Mouse (Mus musculus): ENCODE measurements at regions not wholly inside any gene's neighbourhood (a gene's known extent, or its start where the extent isn't known, plus 50 kb on each side); places are given as distances from the start of the nearest gene placed in this dataset.

DNA sequence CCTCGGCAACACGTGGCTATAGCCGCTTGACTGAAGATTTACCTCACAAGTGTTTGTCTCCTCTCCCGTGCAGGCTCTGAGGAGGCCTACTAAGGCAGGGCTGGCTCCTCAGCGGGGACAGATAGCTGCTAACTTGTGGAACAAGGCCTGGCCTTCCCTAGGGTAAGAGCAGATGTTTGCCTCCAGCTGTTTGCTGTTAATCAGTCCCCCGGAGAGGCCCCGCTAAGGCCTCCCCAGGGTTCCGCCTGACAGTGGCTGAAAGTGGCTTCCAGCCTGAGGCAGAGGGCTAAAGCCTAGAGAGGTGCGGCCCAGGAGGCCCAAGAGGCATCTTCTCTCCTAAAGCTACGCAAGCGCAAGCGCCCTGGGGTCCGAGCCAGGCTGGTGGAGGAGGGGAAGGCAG is 52.1 kb upstream of the Dlx4 start:
- H3K4me3 ChIP-seq = no peak overlapping the region
- no peak overlapping the region for H3K27ac ChIP-seq
- no peaks in the 10 kb centered on the region for H3K36me3 ChIP-seq (replicated peaks)
- ATAC-seq (replicated peaks) = no peak
- peaks cover 12% of the 10 kb centered on the region for H3K4me1 ChIP-seq
- no peaks in the 10 kb centered on the region for H3K9me3 ChIP-seq
- H3K9ac ChIP-seq = no peak overlapping the region
- WGBS = 27% methylated on average over 13 of the region's 13 CpGs
- no peak overlapping the region for H3K4me2 ChIP-seq
- peaks cover 27% of the 10 kb centered on the region for H3K27me3 ChIP-seq (replicated peaks)

DNA sequence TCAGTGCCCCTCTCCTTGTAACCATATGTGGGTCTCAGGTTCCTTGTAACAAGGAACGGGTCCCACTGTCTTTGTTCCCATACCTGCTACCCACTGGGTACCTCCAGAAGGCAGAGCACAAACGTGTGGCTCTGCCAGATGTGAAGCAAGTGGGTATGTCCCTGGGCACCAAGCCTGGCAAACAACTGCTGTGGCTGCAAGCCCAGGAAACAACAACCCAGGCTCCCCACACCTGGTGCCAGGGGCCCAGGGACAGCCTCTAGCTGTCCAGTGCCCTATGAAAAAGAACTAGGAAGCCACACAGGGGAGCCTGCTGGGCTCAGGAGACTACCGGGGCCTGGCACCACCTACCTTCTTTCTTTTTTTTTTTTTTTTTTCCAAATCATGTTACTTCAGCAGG is 54.9 kb upstream of the Dlx4 start:
- no peak for ATAC-seq (replicated peaks)
- H3K27me3 ChIP-seq (replicated peaks) = peaks cover 37% of the 10 kb centered on the region
- no peak overlapping the region for H3K9ac ChIP-seq
- no peaks in the 10 kb centered on the region for H3K36me3 ChIP-seq (replicated peaks)
- no peak overlapping the region for H3K27ac ChIP-seq
- no peak overlapping the region for H3K4me3 ChIP-seq
- 63% methylated on average over 3 of the region's 3 CpGs for WGBS
- H3K4me2 ChIP-seq = no peak overlapping the region
- no peaks in the 10 kb centered on the region for H3K9me3 ChIP-seq
- peaks cover 12% of the 10 kb centered on the region for H3K4me1 ChIP-seq

DNA sequence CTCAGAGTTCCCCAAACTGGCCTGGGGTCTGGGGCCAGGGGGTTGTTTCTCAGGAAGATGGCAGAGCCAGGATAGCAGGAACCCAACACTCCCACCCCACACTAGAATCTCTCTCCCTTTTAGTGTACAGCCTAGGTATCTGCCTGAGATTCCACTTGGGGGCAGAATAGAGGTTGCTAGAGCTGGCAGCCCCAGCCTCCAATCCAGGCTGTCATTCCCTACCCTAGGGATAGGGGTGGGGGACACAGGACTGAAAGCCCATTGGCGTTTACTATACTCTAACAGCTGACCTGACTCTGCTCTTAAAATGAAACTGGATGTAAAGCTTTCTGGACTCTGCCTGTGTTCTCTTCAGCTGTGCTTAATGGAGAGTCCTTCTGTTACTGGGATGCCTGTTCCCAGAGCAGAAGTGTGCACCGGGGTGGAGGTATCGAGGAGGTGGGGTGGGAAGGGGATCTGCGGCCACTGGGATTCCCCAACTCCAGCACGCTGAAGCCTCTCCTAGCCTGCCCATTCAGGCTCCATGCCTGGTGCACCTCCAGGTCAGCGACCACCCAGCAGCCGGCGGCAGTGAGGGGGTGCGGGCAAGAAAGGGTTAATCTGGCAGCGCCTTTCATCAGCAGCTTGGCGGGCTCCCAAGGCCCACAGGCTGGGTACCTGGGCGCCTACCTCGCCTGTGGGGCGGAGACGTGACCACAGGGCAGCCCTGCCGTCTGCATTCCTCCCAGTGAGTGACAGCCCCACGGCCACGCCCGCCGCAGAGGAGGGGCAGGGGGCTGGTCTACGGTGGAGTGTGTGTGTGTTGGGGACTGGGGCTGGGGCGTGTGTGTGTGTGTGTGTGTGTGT is 50.9 kb upstream of the Tac4 start:
- 5% methylated on average over 18 of the region's 22 CpGs for WGBS
- Histone ChIP-seq H3K4me3 (peak overlapping the region; percentile 23), H3K27ac (no peak overlapping the region), H3K9me3 (no peaks in the 10 kb centered on the region), H3K4me2 (peak overlapping the region; percentile 50), H3K36me3 (replicated peaks) (no peaks in the 10 kb centered on the region), H3K9ac (peak overlapping the region; percentile 14; the same call in 1 of the 2 replicates), H3K4me1 (peaks cover 18% of the 10 kb centered on the region), H3K27me3 (replicated peaks) (0 out of 2 replicates have a peak, but pooled peaks cover 4% of the 10 kb centered on the region)
- no peak; the same call in 1 of the 2 replicates for ATAC-seq (replicated peaks)

DNA sequence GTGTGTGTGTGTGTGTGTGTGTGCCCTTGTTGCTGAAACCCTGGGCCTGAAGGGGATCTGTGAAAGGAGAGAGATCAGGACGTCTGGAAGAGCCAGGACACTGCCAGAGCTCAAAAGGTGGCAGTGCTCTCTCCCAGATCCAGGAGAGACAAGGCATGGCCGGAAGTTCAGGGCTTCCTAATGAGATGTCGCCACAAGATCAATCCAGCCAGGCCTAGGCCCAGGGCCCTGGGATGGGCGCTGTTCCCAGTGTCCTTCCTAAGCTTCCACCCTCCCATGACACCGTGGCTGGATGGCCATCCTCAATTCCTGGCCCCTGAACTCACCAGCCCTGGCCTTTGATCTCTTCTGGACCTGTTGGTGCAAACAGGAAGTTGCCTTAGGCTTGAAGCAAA is 50.3 kb upstream of the Tac4 start:
- WGBS = 26% methylated on average over 5 of the region's 5 CpGs
- no peak for ATAC-seq (replicated peaks)
- Histone ChIP-seq H3K9me3 (no peaks in the 10 kb centered on the region), H3K36me3 (replicated peaks) (no peaks in the 10 kb centered on the region), H3K4me3 (no peak overlapping the region), H3K9ac (no peak overlapping the region), H3K27ac (no peak overlapping the region), H3K27me3 (replicated peaks) (0 out of 2 replicates have a peak, but pooled peaks cover 4% of the 10 kb centered on the region), H3K4me1 (peaks cover 18% of the 10 kb centered on the region), H3K4me2 (peak overlapping the region; percentile 50)

Measured in midbrain, embryonic 15.5 days (tissue).